Mouse (Mus musculus) left cerebral cortex, postnatal 25 days (tissue): ENCODE data around the gene Cdkn2aip. TPM values are rescaled to one million over a fixed set of nuclear protein-coding genes. Genes with fewer than 3 reads are reported as not detected.

Source experiments
- DNase-seq, 2 experiments: peaks; one replicate each; pipeline ENCODE4 v3.0.0; 2022; ENCODE audit warnings: low spot score in 2 of 2, mixed read lengths in 1 of 2
- intact Hi-C: fragments of 180-260 bp; cut with DNase I; formaldehyde crosslinking; loops from one replicate; pipeline ENCODE4 v1.15.1; 2025
- total RNA-seq, 2 experiments: library from RNA; stranded (reverse); gene quantifications; 2 replicates each; pipeline ENCODE4 v1.2.3; 2021

Gene Cdkn2aip
- total RNA-seq, 2 experiments from 2014 or later: 16.8 to 17.4 TPM

DNA sequence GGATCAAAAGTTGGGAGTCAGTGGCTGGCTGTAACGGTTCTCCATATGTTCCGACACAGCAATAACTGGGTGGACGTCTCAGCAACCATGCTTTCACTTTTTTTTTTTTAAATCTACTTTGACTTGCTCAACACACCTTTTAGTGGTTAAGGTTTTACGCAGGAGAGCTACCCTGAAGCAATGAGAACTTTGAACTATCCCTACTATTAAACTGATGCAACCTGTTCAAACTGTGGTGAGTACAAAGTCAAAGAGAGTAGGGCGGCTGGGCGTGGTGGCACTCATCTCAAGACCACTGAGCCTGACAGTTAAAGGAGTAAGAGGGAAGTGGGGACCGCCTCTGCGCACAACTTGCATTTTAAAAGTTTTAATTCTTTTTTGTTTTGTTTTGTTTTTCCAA is 7.0 kb downstream of the Cdkn2aip start:
- intact Hi-C loops: no loop called here
- no peak for DNase-seq

DNA sequence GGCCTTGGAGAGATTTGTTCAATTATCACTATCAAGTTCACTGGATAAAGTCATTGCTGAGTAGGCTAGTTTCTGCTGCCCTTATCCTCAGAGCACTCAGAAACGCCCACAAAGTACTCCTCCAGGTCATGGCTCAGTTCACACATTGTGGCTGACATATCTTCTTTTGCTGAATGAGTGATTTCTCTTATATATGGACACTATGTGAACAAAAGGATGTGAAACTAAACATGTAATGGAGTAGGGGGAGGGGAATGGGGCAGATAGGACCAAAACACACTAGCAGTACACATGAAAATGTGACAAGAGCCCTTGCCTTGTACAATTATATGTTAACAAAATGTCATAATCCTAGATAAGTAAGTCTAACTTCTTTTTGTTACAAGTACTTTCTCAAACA is 11.4 kb downstream of the Cdkn2aip start:
- intact Hi-C loops: no loop called here
- no peak for DNase-seq

DNA sequence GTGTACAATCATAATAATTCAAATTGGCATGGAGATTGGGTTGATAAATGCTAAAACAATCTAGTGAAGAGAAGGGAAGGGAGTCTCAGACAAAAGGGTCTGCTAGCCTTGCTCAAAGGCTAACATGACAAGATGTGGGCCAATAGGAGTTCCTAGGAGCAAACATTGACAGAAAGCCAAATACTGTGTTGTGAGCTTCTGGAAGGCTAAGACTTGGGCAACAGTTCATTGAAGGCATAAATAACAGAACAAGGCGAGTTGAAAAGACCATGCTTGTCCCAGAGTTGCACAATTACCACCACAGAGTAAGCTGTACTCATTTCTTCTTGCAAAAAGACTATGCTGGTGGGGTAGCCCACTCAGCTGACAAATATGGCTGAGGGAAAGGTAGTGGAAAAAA is 16.0 kb downstream of the Cdkn2aip start:
- intact Hi-C loops: no loop called here
- DNase-seq: no peak

DNA sequence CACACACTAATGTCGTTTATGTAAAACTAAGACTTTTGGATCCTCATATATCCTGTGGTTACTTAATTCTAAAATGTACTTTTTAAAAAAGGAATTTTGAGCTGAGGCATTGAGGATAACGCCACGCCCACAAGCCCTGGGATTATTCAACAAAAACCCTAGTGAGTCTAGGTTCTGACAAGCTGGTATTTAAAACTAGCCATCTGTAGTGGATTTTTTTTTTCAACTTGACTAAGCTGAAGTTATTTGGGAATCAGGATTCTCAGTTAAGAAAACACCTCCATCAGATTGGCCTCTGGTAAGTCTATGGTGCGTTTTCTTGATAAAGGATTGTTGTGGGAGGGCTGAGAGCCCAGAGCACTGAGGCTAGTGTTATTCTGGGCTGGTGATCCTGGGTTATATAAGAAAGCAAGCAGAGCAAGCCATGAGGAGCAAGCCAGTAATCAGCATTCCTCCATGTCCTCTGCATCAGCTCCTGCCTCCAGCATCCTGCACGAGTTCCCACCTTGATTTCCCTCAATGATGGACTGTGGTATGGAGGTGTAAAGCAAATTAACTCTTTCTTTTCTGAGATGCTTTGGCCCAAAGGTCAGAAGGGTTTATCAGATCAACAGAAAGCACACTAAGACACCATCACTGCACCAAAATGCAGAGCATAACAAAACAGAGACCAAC is 18.2 kb downstream of the Cdkn2aip start:
- DNase-seq: peak; percentile 42 to 93
- intact Hi-C loops: no loop called here

DNA sequence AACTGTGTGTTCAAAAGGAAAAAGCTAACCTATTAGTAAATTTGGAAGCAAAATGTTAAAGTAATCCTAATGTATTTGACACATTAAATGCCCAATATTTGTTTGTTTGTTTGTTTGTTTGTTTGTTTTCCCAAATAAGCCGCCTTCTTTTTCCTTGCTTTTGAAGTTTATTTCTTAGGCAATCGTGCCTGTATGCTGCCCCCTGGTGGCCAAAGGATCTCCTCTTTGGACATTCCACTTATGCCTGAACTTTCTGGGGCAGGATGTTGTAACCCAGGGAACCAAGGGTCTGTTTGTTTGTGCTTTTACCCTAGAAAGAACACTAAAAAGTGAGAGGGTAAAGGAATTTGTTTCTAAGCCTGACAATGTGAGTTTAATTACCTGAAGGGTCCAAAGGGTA is 20.6 kb downstream of the Cdkn2aip start:
- intact Hi-C loops: loop anchor here (5.0 kb wide), 2 partner anchors 141 to 161 kb away; partner anchors contain the start of genes Rwdd4a and Trappc11
- peak; percentile 74 to 77 for DNase-seq

DNA sequence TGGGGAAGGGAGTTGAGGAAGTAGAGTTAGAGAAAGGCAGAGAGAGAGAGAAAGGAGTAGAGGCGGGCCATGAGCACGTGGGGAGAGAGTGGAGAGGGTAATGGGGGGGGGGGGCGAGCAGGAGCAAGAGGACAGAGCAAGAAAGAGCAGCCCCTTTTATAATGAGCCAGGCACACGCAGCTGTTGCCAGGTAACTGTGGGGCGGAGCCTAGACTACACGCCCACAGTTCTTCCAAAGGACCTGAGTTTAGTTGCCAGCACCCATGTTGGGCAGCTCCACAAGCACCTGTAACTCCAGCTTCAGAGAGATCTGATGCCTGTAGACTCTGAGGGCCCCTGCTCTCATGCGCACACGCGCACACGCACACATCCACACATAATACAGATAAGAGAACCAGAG is 21.9 kb downstream of the Cdkn2aip start:
- intact Hi-C loops: loop anchor here (5.0 kb wide), 2 partner anchors 140 to 160 kb away; partner anchors contain the start of genes Rwdd4a and Trappc11
- no peak for DNase-seq

DNA sequence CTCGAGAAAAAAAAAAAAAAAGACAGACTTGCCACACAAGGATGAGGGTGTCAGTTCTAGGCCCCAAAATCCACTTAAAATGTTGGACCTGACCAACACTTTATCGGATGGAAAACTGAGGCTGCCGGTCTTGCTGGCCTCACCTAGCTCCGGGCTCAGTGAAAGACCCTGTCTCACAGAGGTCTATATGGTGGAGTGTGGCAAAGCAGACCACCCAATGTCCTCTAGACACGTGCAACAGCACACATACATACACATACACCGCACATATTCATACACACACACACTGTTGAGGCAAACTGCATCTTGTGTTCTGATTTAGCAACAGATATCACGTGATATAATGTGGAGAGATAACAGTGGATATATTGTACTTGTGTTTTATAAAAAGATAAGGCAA is 22.4 kb downstream of the Cdkn2aip start:
- intact Hi-C loops: loop anchor here (5.0 kb wide), 2 partner anchors 139 to 159 kb away; partner anchors contain the start of genes Rwdd4a and Trappc11
- DNase-seq: no peak

DNA sequence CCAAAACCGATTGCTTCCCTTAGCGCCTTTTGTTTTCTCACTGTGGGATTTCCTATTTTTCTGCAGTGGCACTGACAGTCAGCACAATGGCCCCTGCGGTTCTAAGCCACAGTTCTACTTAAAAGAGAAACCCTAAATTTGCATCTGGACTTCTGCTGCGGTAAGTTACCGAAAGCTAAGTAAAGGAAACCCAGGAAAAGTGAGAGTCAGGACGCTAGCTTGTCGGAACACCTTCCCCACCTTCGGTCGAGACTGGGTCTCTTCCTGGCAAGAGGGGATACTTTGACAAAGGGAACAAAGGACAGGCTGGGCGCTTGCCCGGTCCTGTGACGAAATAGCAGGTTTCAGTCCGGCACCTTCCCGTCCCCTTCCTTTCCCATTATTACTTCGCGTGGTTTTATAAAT is 23.1 kb downstream of the Cdkn2aip start:
- intact Hi-C loops: loop anchor here (5.0 kb wide), 2 partner anchors 138 to 158 kb away; partner anchors contain the start of genes Rwdd4a and Trappc11
- DNase-seq: no peak

DNA sequence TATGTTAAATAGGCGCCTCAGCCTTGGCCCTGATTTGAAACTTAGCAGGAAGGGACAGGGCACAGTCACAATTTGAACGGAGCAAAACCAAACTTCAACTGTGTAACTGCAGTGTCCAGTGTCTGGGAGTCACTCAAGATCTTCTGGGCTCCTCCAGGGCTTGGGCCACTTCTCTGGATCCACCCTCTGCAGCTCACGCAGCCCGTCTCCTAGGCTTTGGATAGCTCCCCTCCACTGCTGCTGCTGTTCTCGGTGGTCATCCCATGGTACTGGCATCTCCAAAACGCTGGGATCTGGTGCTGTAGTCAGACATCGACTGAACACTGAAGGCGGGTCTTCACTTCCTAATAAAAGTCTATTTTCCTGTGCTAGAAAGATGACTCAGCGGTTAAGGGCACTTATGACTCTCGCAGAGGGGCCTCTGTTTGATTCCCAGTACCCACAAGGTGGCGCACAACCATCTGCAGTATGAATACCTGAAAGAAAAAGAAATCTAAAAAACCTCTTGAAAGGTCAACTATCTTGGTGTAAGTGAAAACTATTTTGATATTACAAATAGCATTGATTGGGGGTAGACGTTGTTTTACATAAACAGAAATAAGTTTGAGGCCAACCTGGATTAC is 23.9 kb downstream of the Cdkn2aip start:
- intact Hi-C loops: loop anchor here (5.0 kb wide), 2 partner anchors 138 to 158 kb away; partner anchors contain the start of genes Rwdd4a and Trappc11
- DNase-seq: no peak

DNA sequence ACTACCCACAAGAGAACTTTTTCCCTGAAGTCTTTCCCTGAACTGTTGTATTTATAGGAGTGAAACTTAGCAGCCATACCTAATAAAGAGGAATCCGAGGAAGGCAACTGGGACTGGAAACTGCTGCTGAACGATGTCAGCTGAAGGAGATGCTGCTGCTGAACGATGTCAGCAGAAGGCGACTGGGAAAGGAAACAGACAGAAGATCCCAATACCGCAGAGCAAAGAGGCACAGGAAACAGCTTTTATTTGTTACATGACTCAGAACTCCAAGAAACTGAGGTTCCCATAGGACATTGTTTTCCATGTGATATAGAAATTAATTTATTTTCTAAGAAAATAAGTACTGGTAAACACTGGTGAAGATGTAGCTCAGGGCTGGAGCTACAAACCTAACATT is 29.3 kb downstream of the Cdkn2aip start:
- no peak for DNase-seq
- intact Hi-C loops: no loop called here

DNA sequence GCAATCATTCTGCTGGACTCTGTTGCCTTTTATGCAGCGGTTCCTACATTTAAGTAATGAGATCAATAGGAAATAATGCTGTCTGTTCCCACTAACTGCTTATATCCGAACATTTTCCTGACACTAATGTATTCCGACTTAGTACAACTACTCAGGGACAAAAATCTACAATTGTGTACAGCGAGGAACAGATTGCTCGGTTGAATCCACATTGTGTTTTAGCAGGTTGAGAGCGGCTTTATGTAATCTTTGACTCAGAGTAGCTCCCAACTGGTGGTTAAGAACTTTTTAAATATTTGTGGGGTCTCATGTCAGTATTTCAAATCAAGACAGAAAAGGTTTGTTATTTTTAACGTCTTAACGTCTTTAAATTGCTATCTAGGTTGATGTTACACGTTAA is 29.7 kb downstream of the Cdkn2aip start:
- intact Hi-C loops: no loop called here
- DNase-seq: peak in 1 of 2 experiments; percentile 49

DNA sequence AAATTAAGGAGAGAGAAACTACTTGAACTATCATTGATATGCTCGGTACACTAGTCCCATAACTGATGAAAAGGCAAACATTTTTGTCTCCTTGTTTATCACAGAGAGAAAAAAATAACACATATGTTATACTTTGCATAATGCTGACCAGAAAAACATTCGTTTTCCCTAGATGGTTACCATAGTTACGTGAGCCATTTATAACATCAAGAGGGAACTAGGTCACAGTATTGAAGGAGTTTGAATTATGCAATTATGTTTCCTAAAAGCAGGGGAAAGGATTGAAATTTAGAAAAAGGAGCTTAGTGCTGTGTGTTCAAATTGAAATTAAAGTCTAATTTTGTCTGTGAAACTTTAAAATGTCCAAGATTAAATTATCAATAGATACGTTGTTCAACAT is 33.4 kb downstream of the Cdkn2aip start:
- peak in 1 of 2 experiments; percentile 52 for DNase-seq
- intact Hi-C loops: no loop called here

DNA sequence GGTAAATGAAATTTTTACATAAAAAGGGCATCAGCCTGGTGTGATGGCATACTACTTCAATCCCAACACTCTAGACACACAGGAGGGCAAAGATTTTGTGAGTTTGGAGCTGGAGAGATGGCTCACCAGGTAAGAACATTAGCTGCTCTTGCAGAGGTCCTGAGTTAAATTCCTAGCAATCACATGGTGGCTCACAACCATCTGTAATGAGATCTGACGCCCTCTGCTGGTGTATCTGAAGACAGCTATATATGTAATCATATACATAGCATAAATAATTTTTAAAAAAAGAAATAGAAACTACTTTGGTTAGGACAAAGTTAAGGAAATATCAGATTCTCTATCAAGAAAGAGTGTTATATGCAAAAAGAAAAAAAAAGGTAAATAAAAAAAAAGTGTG is 34.1 kb downstream of the Cdkn2aip start:
- intact Hi-C loops: no loop called here
- DNase-seq: no peak

DNA sequence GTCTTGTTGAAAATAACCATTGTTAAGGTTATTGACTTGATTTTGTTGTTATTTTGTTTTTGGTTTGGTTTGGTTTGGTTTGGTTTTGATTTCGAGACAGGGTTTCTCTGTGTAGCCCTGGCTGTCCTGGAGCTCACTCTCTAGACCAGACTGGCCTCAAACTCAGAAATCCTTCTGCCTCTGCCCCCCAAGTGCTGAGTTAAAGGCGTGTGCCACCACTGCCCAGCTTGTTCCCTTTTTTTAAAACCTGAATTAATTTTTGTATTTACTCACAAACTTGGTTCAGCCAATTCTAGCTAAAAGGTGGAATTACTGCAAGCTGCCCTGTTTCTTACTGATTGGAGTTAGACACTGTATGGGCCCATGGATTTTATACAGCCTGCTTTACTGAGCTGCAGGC is 37.1 kb downstream of the Cdkn2aip start:
- DNase-seq: no peak
- intact Hi-C loops: no loop called here

DNA sequence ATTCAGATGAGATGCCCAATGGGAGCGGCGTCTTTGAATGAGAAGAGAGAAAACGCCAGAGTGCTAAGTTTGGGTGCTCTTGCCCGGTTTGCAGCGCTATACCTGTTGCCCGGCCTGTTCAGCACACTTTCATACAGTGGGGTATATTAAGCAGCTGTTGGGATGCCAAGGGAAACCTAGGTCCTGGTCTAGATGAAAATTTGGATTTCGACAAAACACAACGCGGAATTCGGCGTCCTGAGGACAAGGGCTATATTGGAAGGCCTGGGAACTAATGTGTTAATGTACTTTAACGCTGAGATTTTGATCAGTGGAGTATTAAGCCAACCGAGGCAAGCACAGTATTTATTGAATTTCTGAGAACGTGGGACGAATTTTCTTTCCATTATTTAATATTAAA is 37.5 kb downstream of the Cdkn2aip start:
- intact Hi-C loops: no loop called here
- DNase-seq: no peak

DNA sequence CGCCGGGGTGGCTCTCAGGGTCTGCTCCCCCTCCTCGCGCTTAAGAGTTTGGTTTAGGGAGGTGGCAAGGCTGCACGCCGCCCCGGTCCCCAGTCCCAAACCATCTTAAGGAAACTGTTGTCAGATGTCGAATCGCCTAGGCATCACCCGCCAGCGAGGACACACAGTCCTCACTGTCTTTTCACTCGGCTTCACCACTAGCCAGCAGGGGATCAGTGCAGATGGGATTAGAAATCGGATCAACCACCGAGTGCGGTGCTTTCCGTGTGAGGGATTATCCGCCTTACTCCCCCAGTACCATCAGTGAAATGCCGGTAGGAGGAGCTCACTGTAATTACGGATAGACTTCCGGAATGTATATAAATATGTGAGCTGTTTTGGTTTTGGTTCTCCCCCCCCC is 37.9 kb downstream of the Cdkn2aip start:
- DNase-seq: peak in 1 of 2 experiments; percentile 64
- intact Hi-C loops: loop anchor here (1.0 kb wide), 1 partner anchor 39 kb away; no protein-coding TSS in a partner anchor

DNA sequence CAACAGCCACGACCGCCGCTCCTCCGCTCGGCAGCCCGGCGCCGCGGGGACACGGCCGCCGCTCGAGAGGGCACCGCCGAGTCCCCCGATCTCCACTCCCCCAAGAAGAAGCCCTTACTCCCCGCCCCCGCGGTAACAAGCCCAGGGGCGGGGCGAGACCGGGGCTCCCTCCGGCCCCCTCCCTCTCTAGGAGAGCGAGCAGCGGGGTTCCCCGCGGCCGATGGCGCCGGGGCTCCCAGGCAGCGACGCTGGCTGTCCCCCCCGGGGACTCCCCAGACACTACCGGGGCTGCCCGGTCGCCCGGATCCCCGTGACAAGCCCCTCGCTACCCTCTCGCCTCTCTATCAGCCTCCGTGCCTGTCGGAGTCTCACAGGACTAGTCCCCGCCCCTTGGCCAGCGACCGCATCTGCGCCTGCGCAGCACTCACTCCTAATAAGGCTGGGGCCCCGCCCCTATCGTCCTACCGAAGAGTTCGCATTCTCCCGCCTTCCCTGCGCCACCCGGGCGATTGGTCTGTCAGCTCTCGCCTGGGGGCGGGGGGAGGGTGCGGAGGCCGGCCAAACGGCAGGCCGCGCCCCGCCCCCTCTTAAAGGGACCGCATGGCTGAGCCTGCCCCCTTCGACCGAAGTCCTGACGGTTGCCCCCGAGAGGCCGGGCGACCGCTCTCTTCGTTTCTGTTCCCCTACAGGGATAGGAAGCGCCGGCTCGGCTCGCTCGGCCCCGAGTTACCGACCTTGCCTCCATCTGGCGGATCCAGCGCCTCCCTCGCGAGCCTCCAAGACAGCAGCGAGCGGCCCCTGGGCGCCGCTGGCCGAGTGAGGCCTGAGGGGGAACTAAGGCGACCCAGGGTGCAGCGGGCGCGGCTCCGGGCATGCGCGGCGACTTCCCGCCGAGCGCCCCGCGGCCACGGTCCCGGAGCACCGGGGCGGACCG is 38.7 kb downstream of the Cdkn2aip start, which contains the start of gene Ing2:
Gene Ing2 (minus strand): TSS at position 780 of the 934 bp plus-strand sequence.
- peak; percentile 100 for DNase-seq
- intact Hi-C loops: loop anchor here (1.0 to 5.0 kb wide), 2 partner anchors 39 to 143 kb away; partner anchors contain the start of genes Rwdd4a and Trappc11

DNA sequence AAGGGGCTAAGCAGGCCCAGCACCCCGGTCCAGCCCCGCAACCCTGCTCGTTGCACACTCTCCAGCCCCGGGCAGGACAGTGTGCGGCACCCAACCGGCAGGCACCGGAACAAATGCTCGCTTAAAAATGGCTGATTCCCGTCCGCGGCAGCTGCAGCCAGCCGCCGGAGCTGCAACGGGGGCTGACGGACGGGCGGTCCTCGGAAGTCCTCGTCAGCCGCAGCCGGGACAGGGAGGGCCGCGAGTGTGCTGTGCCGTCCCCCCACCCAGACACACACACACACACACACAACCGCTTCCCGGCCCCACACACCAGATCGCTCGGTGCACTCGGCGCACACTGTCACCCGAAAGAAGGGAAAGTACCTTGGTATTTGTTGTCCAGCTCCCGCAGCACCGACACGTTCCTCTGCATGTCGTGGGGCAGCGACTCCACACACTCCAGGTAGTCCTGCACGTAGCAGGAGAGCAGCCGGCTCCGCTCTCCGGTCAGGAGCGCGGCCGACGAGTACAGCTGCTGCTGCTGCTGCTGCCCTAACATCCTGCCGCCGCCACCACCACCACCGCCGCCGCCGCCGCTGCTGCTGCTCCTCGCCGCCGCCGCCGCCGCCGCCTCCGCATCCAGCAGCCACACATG is 39.5 kb downstream of the Cdkn2aip start:
- no peak for DNase-seq
- intact Hi-C loops: loop anchor here (5.0 kb wide), 1 partner anchor 142 kb away; the partner anchor contains the start of genes Rwdd4a and Trappc11
